Mouse (Mus musculus) kidney, postnatal 36 days (tissue): ENCODE results near the gene Snx32.

Experiments
- DNase-seq, 2 experiments: peaks; one replicate each; pipeline ENCODE4 v3.0.0; 2021 to 2022; ENCODE audit warnings: mixed read lengths in 2 of 2

Gene Snx32

GRCm38 (mm10) chr19:5483386-5484359 is 26.7 kb downstream of the Snx32 start:
- no peak for DNase-seq

GRCm38 (mm10) chr19:5481398-5481797 is 28.9 kb downstream of the Snx32 start:
- DNase-seq, result no peak

DNA sequence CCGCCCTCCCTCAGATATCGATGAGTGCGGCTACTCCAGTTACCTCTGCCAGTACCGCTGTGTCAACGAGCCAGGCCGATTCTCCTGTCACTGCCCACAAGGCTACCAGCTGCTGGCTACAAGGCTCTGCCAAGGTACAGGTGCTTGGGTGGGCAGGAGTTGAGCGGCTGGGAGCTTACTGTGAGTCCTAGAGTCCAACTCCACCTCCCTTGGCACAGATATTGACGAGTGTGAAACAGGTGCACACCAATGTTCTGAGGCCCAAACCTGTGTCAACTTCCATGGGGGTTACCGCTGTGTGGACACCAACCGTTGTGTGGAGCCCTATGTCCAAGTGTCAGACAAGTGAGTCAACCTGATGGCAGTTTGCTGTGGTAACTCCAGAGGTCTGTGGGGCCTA is 30.3 kb downstream of the Snx32 start:
- DNase-seq, result no peak

GRCm38 (mm10) chr19:5477668-5478300 is 32.6 kb downstream of the Snx32 start:
- DNase-seq, result no peak

- no peak for DNase-seq
Measured at GRCm38 (mm10) chr19:5477004-5477667, 33.2 kb downstream of the Snx32 start.

DNA sequence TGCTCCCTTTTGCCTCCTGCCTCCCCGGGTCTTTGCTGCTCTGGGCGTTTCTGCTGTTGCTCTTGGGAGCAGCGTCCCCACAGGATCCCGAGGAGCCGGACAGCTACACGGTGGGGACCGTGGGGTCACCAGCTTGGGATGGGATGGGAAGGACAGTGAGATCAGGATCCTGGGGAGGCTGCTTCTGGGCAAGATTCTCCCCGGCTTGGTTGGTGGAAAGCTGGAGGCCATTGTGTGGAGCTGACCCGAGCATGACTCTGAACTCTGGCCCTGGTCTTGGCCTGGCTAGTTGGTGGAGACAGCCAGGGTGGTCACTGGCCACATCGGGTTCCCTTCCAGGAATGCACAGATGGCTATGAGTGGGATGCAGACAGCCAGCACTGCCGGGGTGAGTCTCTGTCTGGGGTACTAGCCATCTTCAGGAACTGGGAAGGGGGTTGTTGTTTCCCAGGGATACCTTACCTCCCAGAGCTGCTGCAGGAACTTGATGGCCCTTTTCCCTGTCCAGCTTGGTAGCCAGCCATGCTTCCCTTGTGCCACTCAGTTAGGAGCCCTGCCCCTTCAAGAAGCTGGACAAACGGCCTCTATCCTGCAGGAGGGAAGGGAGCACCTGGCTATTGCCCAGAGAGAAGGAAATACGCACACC is 35.1 kb downstream of the Snx32 start:
- no peak for DNase-seq

DNA sequence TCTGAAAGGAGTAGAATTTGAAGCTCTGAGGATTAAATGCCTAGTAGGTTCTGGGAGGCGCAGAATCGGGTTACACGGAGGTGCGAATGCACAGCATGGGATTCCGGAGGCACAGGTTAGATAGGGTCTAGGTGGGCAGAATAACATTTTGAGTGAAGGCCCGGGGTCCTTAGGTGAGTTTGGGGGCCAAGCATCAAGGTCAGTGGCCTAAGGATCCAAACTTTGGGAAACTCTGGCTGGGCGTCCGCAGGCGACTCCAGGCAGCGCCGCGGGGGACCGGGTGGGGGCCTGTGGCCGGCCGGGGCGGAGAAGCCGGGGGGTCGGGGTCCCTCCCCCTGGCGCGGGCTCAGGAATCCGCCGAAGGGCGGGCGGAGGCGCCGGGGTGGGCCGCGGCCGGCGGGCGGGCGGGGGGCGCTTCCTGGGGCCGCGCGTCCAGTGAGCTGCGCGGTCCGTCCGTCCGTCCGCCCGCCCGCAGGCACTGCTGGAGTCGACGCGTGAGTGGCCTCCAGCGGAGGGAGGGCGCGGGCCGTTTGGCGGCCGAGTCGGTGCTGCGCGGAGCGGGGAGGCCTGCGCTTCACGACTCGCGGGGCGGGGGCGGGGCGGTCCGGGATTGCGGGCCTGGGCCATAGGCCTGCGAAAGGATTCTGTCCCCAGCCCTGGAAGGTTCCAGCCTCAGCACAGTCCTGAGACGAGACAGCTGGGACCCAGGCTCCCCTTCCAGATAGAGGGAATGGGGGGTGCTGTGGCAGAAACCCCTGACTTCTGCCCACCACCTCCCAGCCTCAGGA is 35.9 kb downstream of the Snx32 start:
- peak; percentile 24 to 65 for DNase-seq

DNA sequence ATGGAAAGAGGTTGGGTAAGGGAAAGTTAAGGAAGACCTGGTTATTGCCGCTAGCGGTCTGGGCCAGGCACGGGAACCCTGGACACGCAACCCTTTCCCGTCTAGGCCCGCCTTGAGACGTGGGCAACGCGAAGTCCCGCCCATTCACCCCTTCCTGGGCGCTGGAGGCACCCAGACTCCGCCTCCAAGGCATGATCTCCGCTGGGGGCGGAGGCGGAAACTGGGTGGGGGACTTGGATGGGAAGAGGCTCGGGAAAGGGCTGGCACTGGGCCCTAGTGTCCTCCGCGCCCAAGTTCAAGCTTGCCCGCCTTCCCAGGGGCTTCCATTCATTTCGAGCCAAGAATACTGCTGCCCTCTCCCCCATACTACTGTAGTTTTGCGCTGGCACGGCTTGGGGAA is 36.6 kb downstream of the Snx32 start, which contains the start of gene Efemp2:
Gene Efemp2, plus strand, starts transcription at position 235 of the 400 bp plus-strand sequence.
- DNase-seq, result peak; percentile 85 to 86

DNA sequence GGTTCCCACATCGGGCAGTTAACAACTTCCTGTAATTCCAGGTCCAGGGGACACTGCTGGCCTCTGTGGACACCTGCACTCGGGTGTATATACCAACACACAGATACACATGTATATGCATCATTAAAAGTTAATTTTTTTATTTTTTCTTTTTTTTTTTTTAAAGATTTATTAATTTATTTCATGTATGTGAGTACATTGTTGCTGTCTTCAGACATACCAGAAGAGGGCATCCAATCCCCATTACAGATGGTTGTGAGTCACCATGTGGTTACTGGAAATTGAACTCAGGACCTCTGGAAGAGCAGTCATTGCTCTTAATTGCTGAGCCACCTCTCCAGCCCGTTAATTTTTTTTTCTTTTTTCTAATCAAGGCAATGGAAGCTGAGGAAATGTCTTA is 37.5 kb downstream of the Snx32 start:
- no peak for DNase-seq

- no peak for DNase-seq
Measured at GRCm38 (mm10) chr19:5471846-5472245, 38.5 kb downstream of the Snx32 start.

DNA sequence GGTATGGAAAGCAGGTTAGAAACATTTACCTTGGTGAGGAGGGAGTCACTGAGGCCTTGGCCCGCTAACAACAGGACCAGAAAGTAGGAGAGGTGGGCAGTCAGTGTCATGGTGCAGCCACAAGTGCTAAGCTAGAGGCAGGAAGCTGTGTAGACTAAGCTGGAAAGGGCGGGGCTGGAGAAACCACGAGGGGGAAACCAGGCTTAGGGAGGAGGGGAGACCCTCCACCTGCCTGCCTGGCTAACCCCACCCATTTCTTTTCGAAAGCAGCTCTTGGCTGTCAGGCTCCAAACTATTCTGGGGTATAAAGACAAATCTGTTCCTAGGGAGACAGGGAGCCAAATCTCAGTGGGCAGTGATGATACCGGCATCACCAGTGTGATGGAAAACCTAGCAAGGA is 42.0 kb downstream of the Snx32 start, which contains the start of gene Ctsw:
Gene Ctsw, minus strand, starts transcription at position 134 of the 400 bp plus-strand sequence.
- no peak for DNase-seq

- DNase-seq, result no peak
Measured at GRCm38 (mm10) chr19:5466916-5467500, 43.3 kb downstream of the Snx32 start.

DNA sequence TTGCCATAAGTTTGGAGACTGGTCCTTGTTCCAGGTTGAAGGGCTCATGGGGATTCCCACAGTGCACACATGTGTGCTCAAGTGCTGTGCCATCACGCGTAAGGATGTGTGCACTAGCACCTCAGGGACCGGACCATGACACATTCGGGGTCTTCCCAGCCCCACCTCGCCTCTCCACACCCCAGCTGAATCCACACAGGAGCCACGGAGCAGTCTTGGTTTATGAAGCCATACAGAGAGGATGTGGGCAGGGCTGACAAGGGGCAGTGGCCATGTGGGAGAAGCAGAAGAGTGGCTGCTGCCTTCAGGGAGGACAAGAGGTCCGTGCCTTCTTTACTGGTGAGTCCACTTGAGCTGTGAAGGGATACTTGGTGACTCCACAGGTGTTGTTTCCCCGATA is 45.3 kb downstream of the Snx32 start:
- DNase-seq, result no peak

GRCm38 (mm10) chr19:5463791-5464562 is 46.4 kb downstream of the Snx32 start:
- DNase-seq, result peak; percentile 60 to 69

DNA sequence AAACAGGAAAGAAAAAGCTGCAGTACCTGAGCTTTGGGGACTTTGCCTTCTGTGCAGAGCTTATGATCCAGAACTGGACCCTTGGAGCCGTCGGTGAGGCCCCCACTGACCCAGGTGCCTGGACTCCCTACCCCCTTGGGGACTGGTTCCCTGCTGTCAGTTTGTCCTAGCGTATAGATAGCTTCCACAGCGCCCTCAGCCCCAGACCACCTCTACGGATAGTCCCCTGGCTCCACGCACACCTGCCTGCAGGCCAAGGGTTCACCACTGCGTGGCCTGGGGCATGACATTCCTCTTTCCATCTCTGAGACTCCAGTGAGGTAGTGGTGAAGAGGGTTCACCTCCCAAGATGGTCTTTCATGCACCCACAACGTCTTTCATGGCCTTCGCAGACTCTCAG is 47.1 kb downstream of the Snx32 start:
- no peak for DNase-seq

GRCm38 (mm10) chr19:5461411-5461810 is 48.9 kb downstream of the Snx32 start:
- no peak for DNase-seq

DNA sequence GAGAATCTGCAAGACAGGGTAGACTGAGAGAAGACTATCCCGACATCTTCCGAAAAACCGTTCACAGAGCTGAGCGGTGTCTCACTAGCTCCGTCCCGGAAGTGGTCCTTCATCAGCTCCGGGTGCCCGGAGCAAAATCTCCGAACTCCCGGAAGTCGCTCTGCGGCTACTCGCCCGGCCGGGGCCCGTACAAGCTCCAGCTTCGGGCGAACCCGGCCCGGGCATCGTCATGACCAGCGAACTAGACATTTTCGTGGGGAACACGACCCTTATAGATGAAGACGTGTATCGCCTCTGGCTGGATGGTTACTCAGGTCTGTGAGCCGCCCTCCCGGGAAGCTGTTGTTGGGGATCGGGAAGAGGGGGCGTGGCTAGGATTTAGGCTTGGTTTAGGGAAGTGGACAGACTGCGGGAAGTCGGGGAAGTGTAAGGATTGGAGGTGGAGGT is 49.9 kb downstream of the Snx32 start, which contains the start of gene Fibp:
Gene Fibp, plus strand, starts transcription at position 151 of the 447 bp plus-strand sequence.
- peak; percentile 87 to 92 for DNase-seq

GRCm38 (mm10) chr19:5459896-5460295 is 50.4 kb downstream of the Snx32 start:
- DNase-seq, result no peak

GRCm38 (mm10) chr19:5459019-5459418 is 51.3 kb downstream of the Snx32 start:
- peak; percentile 47 to 58 for DNase-seq

- DNase-seq, result no peak
Measured at GRCm38 (mm10) chr19:5457746-5458442, 52.4 kb downstream of the Snx32 start, which contains the start of gene Ccdc85b. Gene Ccdc85b (minus strand): TSS chr19:5457894.
